Mouse (Mus musculus): ENCODE measurements around the gene Clns1a. TPM values are rescaled to one million over a fixed set of nuclear protein-coding genes. Genes with fewer than 3 reads are reported as not detected.

The Clns1a gene
- polyA plus RNA-seq, 1 experiment from 2014 or later = 250 TPM

- DNase-seq (ENCODE audit: low spot score, missing footprints) (no peak), ATAC-seq (ENCODE audit: low FRiP score) (no peak)
- 85% methylated on average over 9 of the region's 9 CpGs for WGBS
Observed at GRCm38 (mm10) chr7:97766406-97767166, 70.2 kb downstream of the Clns1a start.

GRCm38 (mm10) chr7:97767841-97768240 lies 71.4 kb downstream of the Clns1a start:
- no peak overlapping the region for H3K4me2 ChIP-seq
- no peak overlapping the region for H3K4me3 ChIP-seq (ENCODE audit: low read depth, low read length)
- H3K9ac ChIP-seq (ENCODE audit: low read length) = no peak overlapping the region
- WGBS = 87% methylated on average over 8 of the region's 8 CpGs
- H3K9me3 ChIP-seq (ENCODE audit: control insufficient read depth, low read length) = no peaks in the 10 kb centered on the region
- H3K36me3 ChIP-seq (ENCODE audit: control insufficient read depth, insufficient read depth, low read length) = no peaks in the 10 kb centered on the region
- DNase-seq (ENCODE audit: low spot score, missing footprints) (no peak), ATAC-seq (ENCODE audit: low FRiP score) (no peak)
- H3K27me3 ChIP-seq (ENCODE audit: control insufficient read depth, insufficient read depth, low read length) = no peaks in the 10 kb centered on the region
- H3K27ac ChIP-seq (ENCODE audit: low read depth, low read length) = no peak overlapping the region
- no peaks in the 10 kb centered on the region for H3K4me1 ChIP-seq (ENCODE audit: control insufficient read depth, insufficient read depth, low read length)

More at GRCm38 (mm10) chr7:97766406-97767166, 70.2 kb downstream of the Clns1a start:
- Histone ChIP-seq H3K36me3 (ENCODE audit: control insufficient read depth, insufficient read depth, low read length) (no peaks in the 10 kb centered on the region), H3K27me3 (ENCODE audit: control insufficient read depth, insufficient read depth, low read length) (no peaks in the 10 kb centered on the region), H3K9ac (ENCODE audit: low read length) (no peak overlapping the region), H3K4me2 (no peak overlapping the region), H3K9me3 (ENCODE audit: control insufficient read depth, low read length) (no peaks in the 10 kb centered on the region), H3K4me1 (ENCODE audit: control insufficient read depth, insufficient read depth, low read length) (no peaks in the 10 kb centered on the region), H3K27ac (ENCODE audit: low read depth, low read length) (no peak overlapping the region), H3K4me3 (ENCODE audit: low read depth, low read length) (no peak overlapping the region)

- H3K9me3 ChIP-seq (ENCODE audit: control insufficient read depth, low read length) = no peaks in the 10 kb centered on the region
- H3K4me1 ChIP-seq (ENCODE audit: control insufficient read depth, insufficient read depth, low read length) = no peaks in the 10 kb centered on the region
- DNase-seq (ENCODE audit: low spot score, missing footprints) (no peak), ATAC-seq (ENCODE audit: low FRiP score) (no peak)
- H3K27me3 ChIP-seq (ENCODE audit: control insufficient read depth, insufficient read depth, low read length) = no peaks in the 10 kb centered on the region
- 79% methylated on average over 4 of the region's 4 CpGs for WGBS
- H3K4me2 ChIP-seq = no peak overlapping the region
- H3K9ac ChIP-seq (ENCODE audit: low read length) = no peak overlapping the region
- H3K36me3 ChIP-seq (ENCODE audit: control insufficient read depth, insufficient read depth, low read length) = no peaks in the 10 kb centered on the region
- no peak overlapping the region for H3K4me3 ChIP-seq (ENCODE audit: low read depth, low read length)
- no peak overlapping the region for H3K27ac ChIP-seq (ENCODE audit: low read depth, low read length)
Observed at GRCm38 (mm10) chr7:97769020-97769419, 72.6 kb downstream of the Clns1a start.

Other genes with a start within 250 kb of the Clns1a start
- gene Kctd14, start 245.3 kb upstream of the Clns1a start, polyA plus RNA-seq (2014; fragmentation: Nextera tagmentation; extraction: Ambion mirVana) = 0.28 and 0.37 TPM in 2 replicates
- gene Ints4, start 215.7 kb upstream of the Clns1a start, polyA plus RNA-seq (2014; fragmentation: Nextera tagmentation; extraction: Ambion mirVana) = 61.4 and 62.6 TPM in 2 replicates
- 33.5 and 35.5 TPM in 2 replicates for gene Aamdc, start 117.1 kb upstream of the Clns1a start, polyA plus RNA-seq (2014; fragmentation: Nextera tagmentation; extraction: Ambion mirVana)
- 25.5 and 27.4 TPM in 2 replicates for gene Rsf1, start 116.7 kb upstream of the Clns1a start, polyA plus RNA-seq (2014; fragmentation: Nextera tagmentation; extraction: Ambion mirVana)
- gene Aqp11, start 41.7 kb downstream of the Clns1a start, polyA plus RNA-seq (2014; fragmentation: Nextera tagmentation; extraction: Ambion mirVana) = 4.1 and 5.7 TPM in 2 replicates
- 120 and 125 TPM in 2 replicates for gene Pak1, start 91.9 kb downstream of the Clns1a start, polyA plus RNA-seq (2014; fragmentation: Nextera tagmentation; extraction: Ambion mirVana)
- gene Gdpd4, start 223.3 kb downstream of the Clns1a start, polyA plus RNA-seq (2014; fragmentation: Nextera tagmentation; extraction: Ambion mirVana) = not detected in 2 replicates

Measured in midbrain, embryonic 11.5 days (tissue).